Mouse (Mus musculus) megakaryocyte, embryonic 14.5 days (primary cell): ENCODE data around the gene Exoc8. TPM values are rescaled to one million over a fixed set of nuclear protein-coding genes. Genes with fewer than 3 reads are reported as not detected.

Experiments
- H3K27me3 ChIP-seq: replicated peaks from 2 replicates; pipeline ENCODE3; 2012; ENCODE audit warnings: inconsistent platforms
- H3K36me3 ChIP-seq: replicated peaks from 2 replicates; pipeline ENCODE3; 2012; ENCODE audit warnings: low read length, inconsistent platforms, mixed read lengths
- H3K4me1 ChIP-seq: 2 replicates; pipeline ENCODE4 v1.6.1; 2012; ENCODE audit warnings: inconsistent platforms
- H3K4me3 ChIP-seq: replicated peaks from 2 replicates; pipeline ENCODE3; 2012; ENCODE audit warnings: moderate library complexity, mild to moderate bottlenecking, inconsistent platforms
- H3K9me3 ChIP-seq: 2 replicates; pipeline ENCODE4 v1.6.1; 2012; ENCODE audit warnings: inconsistent platforms
- FLI1 ChIP-seq: IDR thresholded peaks from 2 replicates; pipeline ENCODE4 v1.6.1; 2012; ENCODE audit warnings: low read length, inconsistent platforms, mixed read lengths
- GATA1 ChIP-seq: IDR thresholded peaks from 3 replicates; pipeline ENCODE4 v1.6.1; 2012; ENCODE audit warnings: mixed read lengths, low read length, inconsistent platforms, borderline replicate concordance
- polyA plus RNA-seq: library from polyadenylated mRNA; stranded (reverse); fragments of >175 nt; gene quantifications from 2 replicates; pipeline ENCODE4 v1.2.3, GENCODE M21; 2012; ENCODE audit warnings: low replicate concordance; ENCODE audit not compliant: insufficient read depth

Exoc8 gene
- polyA plus RNA-seq, 1 experiment: 2.1 TPM

- peak overlapping the region; percentile 65 for H3K4me3 ChIP-seq
- no peaks in the 10 kb centered on the region for H3K27me3 ChIP-seq
- peaks cover 85% of the 10 kb centered on the region for H3K4me1 ChIP-seq
- TF ChIP-seq FLI1: no peak
- TF ChIP-seq GATA1: no peak
- H3K36me3 ChIP-seq: peaks cover 58% of the 10 kb centered on the region
- H3K9me3 ChIP-seq: peaks cover 4% of the 10 kb centered on the region; the same call in 1 of the 2 replicates
These were observed 37.3 kb downstream of the Exoc8 start for GRCm38 (mm10) chr8:124860188-124860587.

- Histone ChIP-seq H3K27me3 (no peaks in the 10 kb centered on the region), H3K4me1 (peaks cover 78% of the 10 kb centered on the region), H3K9me3 (peaks cover 11% of the 10 kb centered on the region; the same call in 1 of the 2 replicates), H3K4me3 (no peak overlapping the region), H3K36me3 (peaks cover 61% of the 10 kb centered on the region)
- TF ChIP-seq FLI1: no peak
- TF ChIP-seq GATA1: no peak
These were observed 38.0 kb downstream of the Exoc8 start for GRCm38 (mm10) chr8:124859466-124859865.

GRCm38 (mm10) chr8:124853511-124853910 lies 44.0 kb downstream of the Exoc8 start:
- Histone ChIP-seq H3K9me3 (peaks cover 14% of the 10 kb centered on the region; the same call in 1 of the 2 replicates), H3K27me3 (no peaks in the 10 kb centered on the region), H3K36me3 (peaks cover 63% of the 10 kb centered on the region), H3K4me3 (no peak overlapping the region), H3K4me1 (peaks cover 29% of the 10 kb centered on the region)
- TF ChIP-seq GATA1 (no peak), FLI1 (no peak)

GRCm38 (mm10) chr8:124845573-124845972 lies 51.9 kb downstream of the Exoc8 start:
- no peak for TF ChIP-seq GATA1
- no peak for TF ChIP-seq FLI1
- no peaks in the 10 kb centered on the region for H3K9me3 ChIP-seq
- no peak overlapping the region for H3K4me3 ChIP-seq
- no peaks in the 10 kb centered on the region for H3K27me3 ChIP-seq
- H3K36me3 ChIP-seq: peaks cover 46% of the 10 kb centered on the region
- H3K4me1 ChIP-seq: peaks cover 19% of the 10 kb centered on the region

DNA sequence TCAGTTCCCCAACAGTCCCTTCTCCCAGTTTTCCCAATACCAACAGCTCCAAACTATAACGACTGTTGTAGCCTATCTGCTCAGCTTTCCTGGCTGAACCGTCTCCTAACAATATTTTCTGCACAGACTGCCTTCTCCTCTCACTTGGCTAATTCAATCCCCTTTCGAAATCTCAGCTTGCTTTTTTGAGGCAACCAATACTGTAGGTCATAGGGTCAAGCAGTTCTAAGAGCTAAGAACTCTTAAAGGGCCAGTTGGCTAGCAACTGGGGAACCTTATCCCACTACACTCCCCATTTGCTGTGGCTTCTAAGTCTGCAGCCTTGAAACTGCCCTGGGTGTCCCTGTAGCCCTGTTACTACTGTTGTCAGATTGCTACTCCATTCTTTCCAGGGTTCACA lies 52.4 kb downstream of the Exoc8 start:
- Histone ChIP-seq H3K4me3 (no peak overlapping the region), H3K27me3 (no peaks in the 10 kb centered on the region), H3K36me3 (peaks cover 51% of the 10 kb centered on the region), H3K9me3 (no peaks in the 10 kb centered on the region), H3K4me1 (peaks cover 19% of the 10 kb centered on the region)
- TF ChIP-seq FLI1 (no peak), GATA1 (no peak)

Other genes starting within 250 kb of the Exoc8 start
- gene 2310022B05Rik, start 234.3 kb downstream of the Exoc8 start, polyA plus RNA-seq: 6.3 and 7.6 TPM in 2 replicates
- 0.69 and 5.4 TPM in 2 replicates for gene Ttc13, start 175.7 kb downstream of the Exoc8 start, polyA plus RNA-seq
- gene Arv1, start 175.6 kb downstream of the Exoc8 start, polyA plus RNA-seq: 3.8 TPM in 1 of 2 replicates, not detected in the other
- not detected in 2 replicates for gene Fam89a, start 145.9 kb downstream of the Exoc8 start, polyA plus RNA-seq
- 0.09 TPM in 1 of 2 replicates, not detected in the other for gene Trim67, start 104.6 kb downstream of the Exoc8 start, polyA plus RNA-seq
- gene Gnpat, start 34.7 kb downstream of the Exoc8 start, polyA plus RNA-seq: 41.4 and 55.3 TPM in 2 replicates
- 8.3 and 25.4 TPM in 2 replicates for gene 2810004N23Rik, start 34.6 kb downstream of the Exoc8 start, polyA plus RNA-seq
- gene Sprtn, start 181 bp upstream of the Exoc8 start, polyA plus RNA-seq: 1.7 and 2.5 TPM in 2 replicates
- 6.7 and 14.0 TPM in 2 replicates for gene Egln1, start 51.6 kb upstream of the Exoc8 start, polyA plus RNA-seq
- 6.0 and 15.0 TPM in 2 replicates for gene Tsnax, start 115.3 kb upstream of the Exoc8 start, polyA plus RNA-seq
- gene Disc1, start 156.5 kb upstream of the Exoc8 start, polyA plus RNA-seq: 0.19 TPM in 1 of 2 replicates, not detected in the other